Mouse (Mus musculus) right cerebral cortex, postnatal 25 days (tissue): Measurements from ENCODE around the gene Plekha7.
A peak's percentile ranks its signal among the peaks of the same experiment; 100 is the strongest.

Experiments used
- DNase-seq: peaks from one replicate; pipeline ENCODE4 v3.0.0; 2022

Gene Plekha7

DNA sequence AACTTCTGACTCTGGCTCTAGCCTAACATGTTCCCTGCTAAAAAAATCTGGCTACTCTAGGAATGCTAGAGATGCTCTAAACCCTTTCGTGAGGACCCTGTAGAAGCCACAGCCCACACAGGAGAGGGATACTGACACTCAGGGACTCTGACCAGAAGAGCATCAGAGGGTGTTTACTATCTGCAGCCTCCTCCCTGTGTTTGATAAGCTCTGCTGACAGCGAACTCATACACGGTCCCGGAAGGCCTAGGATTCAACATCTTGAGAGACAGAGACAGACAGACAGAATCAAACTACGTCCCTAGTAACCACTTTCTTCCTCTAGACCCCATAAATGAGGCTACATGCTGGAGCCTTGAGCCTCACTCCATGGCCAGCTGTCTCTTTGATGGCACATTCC is 20.2 kb downstream of the Plekha7 start:
- no peak for DNase-seq

DNA sequence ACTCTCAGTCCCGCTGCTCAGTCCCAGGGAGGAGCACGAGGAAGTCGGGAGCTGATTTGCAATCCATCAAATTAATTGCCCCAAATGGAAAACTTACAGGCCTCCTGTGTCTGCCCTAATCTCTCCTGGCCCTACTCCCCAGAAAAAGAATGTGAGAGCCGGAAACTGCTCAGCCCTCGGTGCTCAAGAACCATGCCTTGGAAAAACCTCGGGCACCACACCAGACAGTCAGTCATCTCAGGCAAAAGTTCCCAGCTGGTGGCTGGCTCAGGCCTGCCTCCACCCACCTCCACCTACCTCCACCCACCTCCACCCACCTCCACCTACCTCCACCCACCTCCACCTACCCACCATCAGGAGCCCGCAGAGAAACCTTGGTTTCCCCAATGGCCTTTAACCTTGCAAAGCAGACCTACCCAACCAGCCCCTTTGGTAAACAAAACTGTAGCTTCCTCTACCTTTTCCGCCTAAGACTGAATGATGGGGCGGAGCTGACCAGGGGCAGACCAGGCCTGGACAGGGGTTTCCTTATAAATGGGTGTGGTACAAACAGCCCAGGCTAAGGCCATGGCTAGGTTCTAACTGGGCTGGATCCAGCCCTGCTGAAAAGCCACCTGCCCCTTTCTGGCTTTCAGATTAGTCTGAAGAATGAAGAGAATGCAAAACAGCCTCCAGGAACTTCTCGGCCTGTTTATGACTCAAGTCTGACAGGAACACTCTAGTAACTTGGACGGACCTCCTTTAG is 21.4 kb downstream of the Plekha7 start:
- DNase-seq, result no peak

DNA sequence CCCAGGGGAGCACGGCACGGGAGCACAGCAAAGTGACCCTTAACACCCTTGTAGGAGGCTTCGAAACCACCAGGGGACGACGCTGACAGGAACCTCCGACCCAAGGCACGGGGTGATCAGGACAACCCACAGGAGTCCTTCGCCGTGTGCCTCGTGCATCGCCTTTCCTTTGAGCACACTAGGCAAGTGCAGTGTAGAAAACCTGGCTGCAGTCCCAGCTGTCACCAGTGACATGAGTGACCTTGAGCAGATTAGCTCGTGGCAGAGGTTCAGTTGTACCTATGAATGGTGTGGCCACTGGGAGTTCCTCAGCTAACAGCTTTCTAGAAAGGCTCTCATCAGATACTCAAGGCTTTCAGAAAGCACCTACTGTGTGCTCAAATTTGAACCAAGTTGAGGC is 22.0 kb downstream of the Plekha7 start:
- DNase-seq, result no peak

DNA sequence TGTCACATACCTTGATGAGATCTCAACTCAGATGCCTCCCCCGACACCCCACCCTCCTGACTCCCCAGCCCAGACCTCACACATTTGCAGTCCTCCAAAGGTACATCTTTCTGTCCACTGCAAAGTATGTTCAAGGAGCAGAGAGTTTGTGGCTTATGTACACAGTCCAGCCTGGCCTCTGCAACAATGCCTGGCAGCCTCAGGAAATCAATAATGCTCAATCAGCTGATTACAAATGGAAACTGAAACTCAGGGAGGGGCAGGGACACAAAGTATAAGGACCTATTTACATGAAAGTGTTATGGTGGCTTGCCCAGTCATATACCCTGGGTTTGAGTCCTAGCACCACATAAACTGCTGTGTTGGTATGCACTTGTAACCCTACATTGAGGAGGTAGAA is 23.0 kb downstream of the Plekha7 start:
- no peak for DNase-seq

DNA sequence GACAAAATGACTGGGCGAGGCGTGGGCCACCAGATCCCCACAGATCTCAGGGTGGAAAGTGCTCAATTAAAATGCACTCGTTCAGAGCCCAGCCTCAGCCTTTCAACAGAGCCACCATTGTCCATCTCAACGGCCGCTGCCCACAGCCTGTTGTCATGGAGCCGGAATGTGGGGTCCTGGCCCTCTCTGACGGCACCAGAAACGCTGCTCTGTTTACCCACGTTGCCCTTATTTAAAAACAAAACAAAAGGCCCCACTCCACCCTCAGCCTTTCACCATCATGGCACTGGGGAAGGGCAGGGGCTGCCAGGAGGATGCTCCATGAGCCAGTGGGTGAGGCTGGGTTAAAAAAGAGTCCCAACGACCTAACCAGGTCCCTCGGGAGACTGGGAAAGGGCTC is 25.4 kb downstream of the Plekha7 start:
- no peak for DNase-seq

DNA sequence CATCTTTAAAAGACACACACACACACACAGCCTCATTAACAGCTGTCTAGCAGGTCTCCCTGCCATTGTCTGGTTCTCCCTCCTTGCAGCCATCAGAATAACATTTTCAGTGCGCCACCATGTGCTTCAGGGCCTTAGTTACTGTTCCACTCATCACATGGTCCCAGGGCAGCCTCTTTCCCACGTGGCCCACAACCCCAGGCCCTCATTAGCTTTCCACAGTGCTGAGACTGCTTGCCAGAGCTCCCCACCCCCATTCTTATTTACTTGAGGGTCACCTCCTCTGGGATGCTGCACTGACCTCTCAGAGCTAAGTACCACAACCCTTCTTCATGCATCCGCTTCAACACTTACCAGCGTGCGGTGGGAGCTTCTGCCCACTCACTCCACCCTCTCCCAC is 28.1 kb downstream of the Plekha7 start:
- no peak for DNase-seq

DNA sequence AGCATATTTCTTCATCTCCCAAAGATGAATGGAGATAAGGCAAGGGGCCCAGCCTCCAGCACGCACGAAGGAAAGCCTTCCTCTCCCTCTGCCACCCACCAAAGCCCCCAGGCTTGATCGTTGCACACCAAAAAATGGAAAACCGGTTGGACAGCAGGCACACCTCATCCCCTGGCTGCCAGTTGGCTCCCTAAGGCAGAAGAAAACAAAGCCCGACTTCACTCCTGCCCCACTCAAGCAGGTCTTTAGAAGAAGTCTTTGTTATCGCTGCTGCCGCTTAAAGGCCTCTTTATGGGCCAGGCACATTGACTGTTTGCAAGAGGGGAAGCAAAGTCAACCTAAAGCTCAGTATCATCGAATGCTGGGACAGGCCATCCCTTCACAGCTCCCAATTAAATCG is 29.9 kb downstream of the Plekha7 start:
- no peak for DNase-seq

DNA sequence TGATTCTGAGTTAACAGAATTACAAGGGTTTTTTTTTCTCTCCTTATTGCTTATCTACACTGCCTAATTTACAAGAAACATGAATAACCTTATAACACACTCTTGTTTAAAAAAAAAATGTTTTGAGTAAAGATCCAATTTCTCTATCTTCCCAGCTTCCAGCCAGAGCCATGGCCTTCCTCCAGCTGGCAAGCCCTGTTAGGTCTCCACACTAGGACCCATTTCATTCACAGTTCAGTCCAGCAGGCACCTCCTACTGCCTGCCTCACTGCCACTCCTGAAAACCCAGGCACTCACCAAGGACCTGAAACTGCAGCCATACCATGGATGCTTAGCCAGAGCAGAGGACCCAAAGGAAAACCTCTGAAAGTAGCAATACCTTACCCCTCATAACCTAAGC is 31.9 kb downstream of the Plekha7 start:
- no peak for DNase-seq

DNA sequence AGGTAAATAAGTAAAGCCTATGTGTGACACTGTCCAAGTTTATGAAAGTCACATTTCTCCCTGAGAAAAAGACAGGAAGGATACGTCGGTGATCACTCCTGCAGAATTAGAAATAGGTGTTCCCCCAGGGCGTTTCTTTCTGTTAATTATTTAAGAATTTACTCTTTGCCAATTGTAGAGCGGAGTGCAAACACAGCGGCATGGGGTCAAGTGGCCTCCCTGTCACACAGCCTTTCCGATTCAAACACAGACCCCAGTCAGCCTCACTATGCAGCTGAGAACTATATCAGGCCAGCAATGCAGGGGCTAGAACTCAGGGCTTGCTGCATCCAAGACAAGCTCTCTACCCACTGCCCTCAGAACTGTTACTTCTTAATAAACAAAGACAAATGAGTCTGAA is 35.1 kb downstream of the Plekha7 start:
- no peak for DNase-seq

DNA sequence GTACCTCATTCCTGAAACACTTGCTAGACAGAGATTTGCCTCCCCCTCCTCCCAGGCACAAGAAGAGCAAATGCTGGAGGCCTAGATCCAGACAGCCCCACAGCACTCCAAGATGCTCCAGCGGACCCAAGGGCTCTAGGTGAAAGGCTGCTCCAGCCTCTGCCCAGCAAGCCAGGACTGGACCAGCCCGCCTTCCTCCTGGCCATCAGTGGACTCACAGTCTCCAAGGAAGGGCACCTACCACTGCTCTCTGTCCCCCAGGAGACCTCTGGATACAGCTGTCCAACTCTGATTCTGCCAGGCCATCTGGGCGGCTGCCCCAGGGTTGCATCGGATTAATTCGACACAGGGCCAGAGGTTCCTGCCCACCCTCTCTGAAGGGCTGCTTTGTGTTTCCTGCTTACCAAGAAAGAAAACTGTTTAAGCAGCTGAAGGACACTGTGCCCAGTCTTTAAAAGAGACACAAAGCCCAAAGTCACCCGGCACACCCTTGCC is 38.6 kb downstream of the Plekha7 start:
- DNase-seq, result no peak

DNA sequence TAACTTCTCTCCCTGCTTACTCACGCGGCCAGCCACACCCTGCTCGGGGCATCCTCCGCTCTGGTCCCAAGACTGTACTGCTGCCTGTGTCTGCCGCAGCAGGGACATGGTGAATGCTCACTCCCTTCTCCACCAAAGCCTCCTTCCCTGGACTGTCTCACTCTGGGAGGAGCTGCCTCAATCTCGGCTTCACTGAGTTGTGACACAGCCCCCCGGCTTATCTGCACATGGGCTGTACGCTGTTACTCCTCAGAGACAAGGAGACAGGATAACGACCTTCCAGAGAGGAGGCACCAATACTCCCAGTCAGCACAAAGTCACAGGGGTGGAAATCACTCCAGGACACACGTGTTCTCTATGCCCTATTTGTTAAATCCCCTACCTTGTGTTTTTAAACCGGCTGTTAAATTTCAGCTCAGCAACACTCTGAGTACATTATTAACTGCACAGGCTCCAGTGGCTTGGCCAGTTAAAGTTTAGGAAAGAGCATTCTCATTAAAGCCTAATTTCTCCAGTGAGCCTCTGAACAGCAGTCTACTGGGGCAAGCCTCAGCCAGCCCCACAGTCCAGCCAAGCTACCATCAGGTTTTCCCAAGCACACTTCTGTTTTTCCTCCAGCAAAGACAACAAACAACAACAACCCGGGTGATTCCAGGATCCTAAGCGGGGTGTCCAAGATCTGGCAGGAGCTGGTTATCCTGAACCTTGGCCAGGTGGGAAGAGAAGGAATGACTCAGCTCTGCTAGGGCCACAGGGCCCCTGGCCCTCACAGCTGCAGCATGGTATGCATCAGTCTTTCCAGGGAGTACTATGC is 39.9 kb downstream of the Plekha7 start:
- DNase-seq, result no peak

DNA sequence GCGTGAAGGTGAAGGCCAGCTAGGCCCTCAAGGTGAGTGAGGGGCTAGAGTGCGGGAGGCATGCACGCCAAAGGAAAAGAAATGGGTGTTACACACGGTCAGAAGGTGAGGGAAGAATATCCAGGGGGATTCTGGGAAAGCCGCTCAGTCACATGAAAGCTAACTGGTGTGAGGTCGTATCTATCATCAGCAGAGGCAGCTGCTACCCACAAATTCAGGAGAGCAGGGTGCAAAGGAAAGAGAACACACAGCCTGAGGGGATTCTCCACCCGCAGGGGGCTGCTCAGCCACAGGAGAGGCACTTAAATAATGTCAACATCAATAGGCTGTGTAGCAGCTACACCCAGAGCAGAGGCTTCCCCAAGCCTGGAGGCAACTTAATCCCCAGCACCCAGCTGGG is 44.9 kb downstream of the Plekha7 start:
- DNase-seq, result no peak

DNA sequence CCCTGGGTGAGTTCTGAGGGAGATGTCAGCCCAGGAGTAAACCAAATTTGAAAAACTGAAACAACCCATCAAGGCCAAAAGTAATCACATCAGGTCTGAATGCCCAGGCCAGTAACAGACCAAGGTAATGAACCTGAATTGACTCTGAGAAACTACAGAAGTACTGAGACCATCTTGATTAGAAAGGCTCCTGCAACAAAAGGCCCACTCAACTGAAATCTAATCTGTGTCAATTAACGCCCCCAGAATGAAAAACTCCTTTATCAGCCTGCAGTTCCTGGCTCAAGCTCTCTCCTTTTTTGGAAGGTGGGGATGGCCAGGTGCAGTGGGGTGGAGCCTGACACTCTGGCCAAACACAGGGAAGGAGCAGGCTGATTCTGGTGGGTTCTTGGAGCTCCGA is 45.7 kb downstream of the Plekha7 start:
- no peak for DNase-seq

DNA sequence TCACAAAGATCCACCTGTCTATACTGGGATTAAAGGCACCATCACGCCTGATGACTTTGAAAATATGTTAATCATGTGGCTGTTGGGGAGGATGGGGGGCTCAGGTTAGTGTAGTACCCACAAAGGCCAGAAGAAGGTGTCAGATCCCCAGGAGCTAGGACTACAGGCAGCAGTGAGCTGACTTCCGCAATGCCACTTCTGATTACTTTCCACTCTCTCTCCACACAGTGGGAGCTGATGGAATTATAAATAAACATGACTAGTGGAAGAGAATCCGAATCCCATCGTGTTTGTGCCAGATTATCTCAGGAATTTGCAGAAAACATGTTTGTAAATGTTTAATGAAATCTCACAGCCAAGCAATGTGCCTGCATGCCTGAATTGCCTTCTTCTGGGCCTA is 46.1 kb downstream of the Plekha7 start:
- DNase-seq, result no peak

DNA sequence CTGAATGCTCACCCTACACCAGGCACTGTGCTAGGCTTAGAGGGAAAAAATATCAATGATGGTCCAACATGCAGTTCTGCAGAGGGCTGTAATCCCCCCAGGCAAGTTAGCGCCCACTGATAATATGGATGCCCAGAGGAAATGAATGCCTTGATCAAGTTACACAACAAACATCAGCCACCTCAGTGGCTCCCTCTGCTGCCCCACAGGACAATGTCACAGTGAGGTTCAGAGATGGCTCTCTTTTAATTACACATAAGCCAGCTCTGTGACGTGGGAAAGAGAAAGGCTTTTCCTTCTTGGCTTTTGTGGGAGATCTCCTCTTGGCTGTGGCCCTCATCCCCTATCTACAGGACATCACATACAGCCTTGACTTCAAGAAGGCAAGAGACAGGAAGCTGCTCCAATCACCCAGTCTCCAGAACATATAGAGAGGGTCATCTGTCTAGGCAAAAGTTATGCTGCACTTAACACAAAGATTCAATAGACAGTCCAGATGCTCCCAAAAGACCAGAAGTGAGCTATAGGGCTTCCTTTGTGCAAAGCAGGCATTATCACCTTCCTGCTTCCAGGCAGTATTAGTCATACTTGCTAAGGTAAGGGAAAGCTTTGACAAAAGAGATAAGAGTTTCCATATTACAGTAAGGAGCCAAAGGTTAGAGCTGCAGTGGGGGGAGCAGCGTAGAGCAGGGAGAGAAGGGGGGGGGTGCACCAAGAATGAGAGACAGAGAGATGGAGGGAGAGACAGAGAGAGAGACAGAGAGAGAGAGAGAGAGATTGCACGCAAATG is 47.2 kb downstream of the Plekha7 start:
- DNase-seq, result no peak

DNA sequence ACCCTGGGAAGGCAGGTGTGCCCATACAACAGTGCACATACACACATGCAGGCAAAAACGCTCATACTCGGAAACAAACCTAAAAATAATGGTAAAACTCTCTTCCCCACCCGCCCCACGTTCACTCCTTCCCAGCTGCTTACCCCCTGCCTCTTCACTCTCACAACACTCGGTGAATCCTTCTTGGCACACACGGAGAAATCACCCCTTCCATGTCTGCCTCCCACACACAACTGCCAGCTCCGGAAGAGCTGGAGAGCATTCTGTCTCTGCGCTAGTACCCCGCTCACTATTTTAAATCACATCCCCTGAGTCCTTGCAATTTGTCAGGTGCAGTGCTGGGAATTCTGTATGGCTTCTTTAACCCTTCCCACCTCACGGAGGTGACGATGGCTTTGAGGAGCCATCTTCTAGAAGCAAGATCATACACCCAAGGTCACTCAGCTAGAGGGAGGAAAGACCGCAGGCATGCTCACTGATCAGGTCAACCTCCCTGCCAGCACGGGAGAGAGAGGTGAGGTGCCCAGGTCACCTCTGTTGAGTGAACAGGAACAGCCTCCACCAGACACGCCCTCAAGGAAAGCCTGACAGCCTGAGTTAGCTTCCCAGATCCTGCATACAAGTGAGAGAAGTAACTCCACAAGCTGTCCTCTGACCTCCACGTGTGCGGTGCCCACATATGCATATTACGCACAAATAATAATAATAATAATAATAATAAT is 49.6 kb downstream of the Plekha7 start:
- peak; percentile 76 for DNase-seq

DNA sequence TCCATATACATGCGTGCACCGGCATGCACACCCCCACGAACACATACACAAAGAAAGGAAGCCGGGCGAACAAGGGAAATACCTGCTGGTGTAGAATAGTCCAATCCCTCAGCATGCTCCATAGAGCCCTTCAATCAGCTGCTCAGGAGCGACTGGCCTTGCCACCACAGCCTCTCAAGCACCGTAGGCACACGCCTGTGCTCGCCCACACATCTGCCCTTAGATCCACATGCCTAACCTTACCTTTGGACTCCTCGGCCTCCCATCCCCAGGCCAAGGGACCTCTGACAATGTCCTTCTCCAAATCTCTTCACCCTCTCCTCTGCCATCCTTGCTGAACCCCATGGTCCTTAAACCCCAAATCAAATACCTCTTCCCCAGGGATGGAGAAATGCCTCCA is 50.2 kb downstream of the Plekha7 start:
- no peak for DNase-seq

DNA sequence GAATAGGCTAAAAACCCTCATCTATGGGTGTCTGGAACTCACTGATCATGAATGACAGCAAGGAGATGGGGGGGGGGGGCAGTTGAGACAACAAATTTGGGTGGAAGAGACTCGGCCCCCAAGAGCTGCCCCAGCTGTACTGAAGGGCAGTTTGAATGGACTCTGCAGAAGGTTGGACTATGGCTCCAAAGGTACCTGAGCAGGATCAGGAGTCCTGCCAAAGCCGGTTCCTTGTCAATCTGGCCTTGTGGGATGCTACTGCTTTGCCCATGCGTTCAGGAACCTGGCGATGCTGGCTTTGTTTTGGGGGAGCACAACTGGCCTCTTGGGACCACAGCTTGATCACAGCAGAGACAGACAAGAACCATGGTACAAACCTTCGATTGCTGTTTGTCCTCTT is 52.5 kb downstream of the Plekha7 start:
- no peak for DNase-seq

DNA sequence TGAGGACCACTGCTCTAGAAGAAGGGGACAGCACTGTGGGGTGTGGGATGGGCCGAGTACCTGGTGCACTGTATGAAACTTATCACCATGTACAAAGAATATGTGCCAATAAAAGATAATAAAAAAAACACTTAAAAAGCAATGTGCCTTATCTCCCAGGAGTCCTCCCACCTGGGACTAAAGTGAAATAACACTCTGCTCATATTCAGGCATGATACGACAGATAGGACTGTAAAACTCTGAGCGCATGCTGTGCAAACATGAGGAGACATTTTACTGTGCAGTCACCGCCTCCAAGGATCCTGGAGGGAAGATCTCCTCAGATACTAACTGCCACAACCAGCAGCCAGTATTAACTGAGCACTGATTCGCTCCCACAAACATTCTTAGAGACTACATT is 53.5 kb downstream of the Plekha7 start:
- DNase-seq, result no peak

DNA sequence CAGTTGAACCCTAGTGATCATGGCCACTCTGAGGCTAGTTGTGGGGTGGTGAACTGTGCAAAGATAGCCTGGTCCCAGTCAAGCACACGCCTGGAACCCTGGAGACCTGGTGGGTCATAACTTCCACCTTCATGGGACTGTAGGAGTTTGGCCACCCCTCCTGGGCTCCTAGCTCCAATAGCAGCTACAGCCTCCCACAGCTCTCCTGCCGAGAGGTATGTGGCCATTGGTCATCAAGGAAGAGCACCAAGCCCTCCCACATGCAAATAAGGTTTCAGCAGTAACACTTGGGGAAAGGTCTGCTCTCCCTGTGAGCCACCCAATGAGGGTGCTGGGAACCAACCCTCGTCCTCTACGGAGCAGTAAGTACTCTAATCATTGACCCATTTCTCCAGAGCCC is 55.7 kb downstream of the Plekha7 start:
- DNase-seq, result no peak

DNA sequence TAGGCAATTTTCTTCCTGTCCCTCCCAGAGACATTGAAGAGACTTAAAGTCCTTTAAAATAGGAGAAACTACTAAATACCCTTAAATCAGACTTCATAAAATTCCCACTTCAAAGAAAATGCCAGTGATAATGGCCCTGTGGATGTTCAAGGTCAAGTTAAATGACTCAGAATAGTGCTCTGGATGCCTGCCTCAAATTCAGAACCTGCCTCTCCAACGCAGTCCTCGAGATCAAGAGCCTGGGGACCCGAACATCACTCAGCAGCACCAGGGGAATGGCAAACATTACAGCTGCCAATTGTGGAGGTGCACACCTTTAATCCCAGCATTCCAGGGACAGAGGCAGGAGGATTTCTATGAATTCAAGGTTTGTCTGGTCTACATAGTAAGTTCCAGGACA is 56.7 kb downstream of the Plekha7 start:
- no peak for DNase-seq

DNA sequence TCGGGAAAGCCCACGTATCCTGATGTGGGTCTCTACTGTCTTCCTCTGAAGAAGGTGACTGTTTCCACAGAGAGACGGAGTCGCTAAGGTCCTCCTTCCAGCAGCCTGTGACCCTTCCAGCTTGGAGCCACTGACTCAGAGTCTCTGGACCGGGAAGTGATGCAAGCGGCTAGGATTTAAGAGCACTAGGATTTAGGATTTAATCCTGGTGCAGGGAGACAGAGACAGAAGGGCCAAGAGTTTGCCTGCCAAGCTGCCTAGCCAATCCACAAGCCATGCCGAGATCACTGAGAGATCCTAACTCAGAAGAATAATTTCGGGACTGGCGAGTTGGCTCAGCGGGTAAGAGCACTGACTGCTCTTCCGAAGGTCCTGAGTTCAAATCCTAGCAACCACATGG is 59.6 kb downstream of the Plekha7 start:
- no peak for DNase-seq

DNA sequence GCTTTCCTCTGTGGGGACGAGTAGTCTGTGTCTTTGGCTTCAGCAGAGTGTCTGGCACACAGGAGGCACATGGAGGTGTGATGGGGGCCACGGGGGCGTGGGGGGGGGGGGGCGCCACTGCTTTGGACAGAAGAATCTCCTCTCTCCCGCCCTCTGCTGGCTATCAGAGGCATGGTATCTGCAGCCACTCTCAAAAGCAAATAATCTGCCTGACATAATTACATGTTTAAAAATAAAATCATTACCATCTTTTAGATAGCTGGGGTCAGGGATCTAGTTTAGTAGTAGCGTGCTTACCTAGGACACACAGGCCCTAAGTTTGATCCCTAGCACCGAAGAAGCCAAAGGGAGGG is 60.8 kb downstream of the Plekha7 start:
- no peak for DNase-seq
